Mouse (Mus musculus) E14TG2a.4 (cell line): ENCODE data around the gene Rassf5.

ENCODE experiments used
- CTCF ChIP-seq: conservative IDR thresholded peaks from 2 replicates; pipeline ENCODE4 v1.5.1; 2014; ENCODE audit warnings: low read length
- NANOG ChIP-seq: IDR thresholded peaks from 2 replicates; pipeline ENCODE4 v1.6.1; 2014; ENCODE audit warnings: borderline replicate concordance, low read length, mixed read lengths
- POU5F1 ChIP-seq: IDR thresholded peaks from 2 replicates; pipeline ENCODE4 v1.6.1; 2014; ENCODE audit warnings: low read length, borderline replicate concordance

- no peak for TF ChIP-seq CTCF
- no peak for TF ChIP-seq NANOG
- TF ChIP-seq POU5F1, result no peak
Observed at GRCm38 (mm10) chr1:131198417-131198960, 46.6 kb downstream of the Rassf5 start.
